Mouse (Mus musculus): ENCODE measurements around the gene Rtn3.
A peak's percentile ranks its signal among the peaks of the same experiment; 100 is the strongest.

- TF ChIP-seq CTCF (IDR thresholded peaks at IDR 0.05; ENCODE audit: control insufficient read depth, insufficient read depth, insufficient replicate concordance, low read depth, low read length) (0 out of 2 replicates have a peak, but pooled peaks have one; percentile 5), POLR2A (IDR thresholded peaks at IDR 0.05; ENCODE audit: control insufficient read depth, low read depth, low read length) (peak; percentile 85)
These were observed 11.3 kb upstream of the Rtn3 start for GRCm38 (mm10) chr19:7494187-7495015.

All from testis, adult 2 months (tissue).